Mouse (Mus musculus): ENCODE results near the gene Kdm5c. TPM values are rescaled to one million over a fixed set of nuclear protein-coding genes. Genes with fewer than 3 reads are reported as not detected.

Gene Kdm5c
- 40.6 and 40.8 TPM in 2 replicates for polyA plus RNA-seq (2014; fragmentation: Nextera tagmentation; extraction: Ambion mirVana)

DNA sequence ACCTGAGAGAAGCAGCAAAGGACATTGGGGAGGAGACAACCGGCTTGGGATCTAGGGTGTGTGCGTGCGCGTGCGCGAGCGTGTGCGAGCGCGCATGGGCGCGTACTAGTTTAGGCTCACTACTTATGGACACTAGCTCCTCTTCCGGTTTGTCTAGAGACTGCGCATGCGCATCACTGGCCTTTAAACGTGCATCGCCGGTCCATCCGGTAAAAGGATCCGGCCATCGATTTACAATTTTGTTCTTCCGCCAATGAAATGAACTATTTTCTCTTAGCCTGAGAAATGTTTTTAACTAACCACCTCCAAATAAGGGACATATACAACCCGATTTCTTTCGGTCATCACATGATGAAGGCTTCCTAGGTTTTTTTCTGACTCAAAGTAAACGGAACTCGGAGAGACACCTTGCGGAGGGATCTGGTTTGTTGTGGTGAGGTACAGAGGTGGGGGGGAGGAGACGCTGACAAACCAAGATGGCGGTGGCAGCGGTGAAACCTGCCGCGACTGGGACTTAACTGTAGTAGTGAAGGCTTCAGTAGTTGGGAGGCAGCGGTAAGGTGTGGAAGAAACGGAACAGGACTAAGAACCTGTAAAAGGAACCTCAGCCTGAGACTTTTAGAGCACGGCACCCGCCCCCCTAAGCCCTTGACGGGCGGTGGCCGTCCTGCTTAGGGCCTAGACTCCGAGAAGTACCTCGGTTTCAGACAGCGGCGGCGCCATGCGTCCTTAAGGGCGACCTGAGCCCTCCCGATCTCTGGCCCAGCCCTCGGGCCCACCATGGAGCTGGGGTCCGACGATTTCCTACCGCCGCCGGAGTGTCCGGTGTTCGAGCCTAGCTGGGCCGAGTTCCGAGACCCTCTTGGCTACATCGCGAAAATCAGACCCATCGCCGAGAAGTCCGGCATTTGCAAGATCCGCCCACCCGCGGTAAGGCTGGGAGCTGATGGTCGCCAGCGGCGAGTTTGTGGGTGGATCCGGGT lies at the start of gene Kdm5c:
Gene Kdm5c (plus strand): TSS at position 240 of the 983 bp plus-strand sequence.
- Histone ChIP-seq H3K36me3 (ENCODE audit: control insufficient read depth, insufficient read depth, low read length) (peaks cover 7% of the 10 kb centered on the region; the same call in 1 of the 2 replicates), H3K4me3 (ENCODE audit: low read depth, low read length) (peak within 1 kb of the TSS; percentile 89), H3K27me3 (replicated peaks; ENCODE audit: control insufficient read depth, insufficient read depth, low read length) (no peaks in the 10 kb centered on the region), H3K9me3 (ENCODE audit: control insufficient read depth, low read length) (no peaks in the 10 kb centered on the region), H3K27ac (ENCODE audit: low read depth, low read length) (peak within 1 kb of the TSS; percentile 72; the same call in 1 of the 2 replicates), H3K4me1 (replicated peaks; ENCODE audit: control insufficient read depth, insufficient read depth, low read length) (peaks cover 10% of the 10 kb centered on the region; the same call in 1 of the 2 replicates), H3K4me2 (peak within 1 kb of the TSS; percentile 64), H3K9ac (ENCODE audit: low read depth, low read length) (peak within 1 kb of the TSS; percentile 92)
- WGBS = under 1% methylated on average over 69 of the region's 69 CpGs
- ATAC-seq (replicated peaks; ENCODE audit: low FRiP score) = peak; percentile 99
- DNase-seq (ENCODE audit: low spot score) = peak; percentile 94

DNA sequence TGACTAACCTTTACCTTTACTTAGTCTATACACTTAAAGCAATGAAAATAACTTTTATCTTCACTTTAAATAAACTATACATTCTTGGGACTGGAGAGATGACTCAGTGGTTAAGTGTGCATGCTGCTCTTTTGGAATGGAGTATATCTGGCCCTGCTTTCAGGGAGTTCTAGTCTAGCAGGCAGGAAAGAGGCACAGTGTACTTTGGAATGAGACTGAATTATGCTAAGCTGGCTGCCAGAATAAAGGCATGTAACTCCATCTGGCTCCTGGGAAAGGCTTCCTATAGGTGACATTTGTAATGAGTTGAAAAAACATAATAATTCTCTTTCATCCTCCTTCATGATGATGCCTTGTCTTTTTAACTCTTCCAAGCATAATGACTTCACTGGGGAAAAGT lies 45.7 kb upstream of the Kdm5c start:
- H3K4me1 ChIP-seq (replicated peaks; ENCODE audit: control insufficient read depth, insufficient read depth, low read length) = no peaks in the 10 kb centered on the region
- H3K4me3 ChIP-seq (ENCODE audit: low read depth, low read length) = no peak overlapping the region
- H3K27ac ChIP-seq (ENCODE audit: low read depth, low read length) = no peak overlapping the region
- H3K9ac ChIP-seq (ENCODE audit: low read depth, low read length) = no peak overlapping the region
- DNase-seq (ENCODE audit: low spot score) (no peak), ATAC-seq (replicated peaks; ENCODE audit: low FRiP score) (no peak)
- H3K4me2 ChIP-seq = no peak overlapping the region
- no peaks in the 10 kb centered on the region for H3K36me3 ChIP-seq (ENCODE audit: control insufficient read depth, insufficient read depth, low read length)
- no peaks in the 10 kb centered on the region for H3K9me3 ChIP-seq (ENCODE audit: control insufficient read depth, low read length)
- H3K27me3 ChIP-seq (replicated peaks; ENCODE audit: control insufficient read depth, insufficient read depth, low read length) = peaks cover 15% of the 10 kb centered on the region

DNA sequence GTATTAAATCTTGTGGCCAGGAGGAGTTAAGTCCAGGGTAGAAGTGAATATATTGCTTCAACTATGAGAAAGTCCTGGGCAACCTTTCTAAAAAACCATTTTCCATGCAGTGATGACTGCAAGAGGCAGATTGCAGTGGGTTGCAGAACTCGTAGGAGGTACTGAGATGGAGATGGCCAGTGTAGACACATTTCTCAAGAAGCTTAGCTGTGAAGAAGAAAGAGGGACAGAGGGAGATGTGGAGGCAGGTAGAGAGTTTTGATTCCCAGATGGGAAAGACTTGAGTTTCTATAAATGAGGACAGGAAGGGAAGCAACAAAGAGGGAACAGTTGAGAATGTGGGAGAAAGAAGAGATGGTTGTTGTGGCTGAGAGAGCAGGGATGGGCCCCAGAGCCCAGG lies 41.6 kb upstream of the Kdm5c start:
- Histone ChIP-seq H3K27ac (ENCODE audit: low read depth, low read length) (no peak overlapping the region), H3K9ac (ENCODE audit: low read depth, low read length) (no peak overlapping the region), H3K36me3 (ENCODE audit: control insufficient read depth, insufficient read depth, low read length) (no peaks in the 10 kb centered on the region), H3K9me3 (ENCODE audit: control insufficient read depth, low read length) (no peaks in the 10 kb centered on the region), H3K4me2 (no peak overlapping the region), H3K27me3 (replicated peaks; ENCODE audit: control insufficient read depth, insufficient read depth, low read length) (peaks cover 23% of the 10 kb centered on the region), H3K4me3 (ENCODE audit: low read depth, low read length) (no peak overlapping the region), H3K4me1 (replicated peaks; ENCODE audit: control insufficient read depth, insufficient read depth, low read length) (no peaks in the 10 kb centered on the region)
- ATAC-seq (replicated peaks; ENCODE audit: low FRiP score) = no peak
- WGBS = 79% methylated on average over 1 of the region's 1 CpGs
- no peak for DNase-seq (ENCODE audit: low spot score)

DNA sequence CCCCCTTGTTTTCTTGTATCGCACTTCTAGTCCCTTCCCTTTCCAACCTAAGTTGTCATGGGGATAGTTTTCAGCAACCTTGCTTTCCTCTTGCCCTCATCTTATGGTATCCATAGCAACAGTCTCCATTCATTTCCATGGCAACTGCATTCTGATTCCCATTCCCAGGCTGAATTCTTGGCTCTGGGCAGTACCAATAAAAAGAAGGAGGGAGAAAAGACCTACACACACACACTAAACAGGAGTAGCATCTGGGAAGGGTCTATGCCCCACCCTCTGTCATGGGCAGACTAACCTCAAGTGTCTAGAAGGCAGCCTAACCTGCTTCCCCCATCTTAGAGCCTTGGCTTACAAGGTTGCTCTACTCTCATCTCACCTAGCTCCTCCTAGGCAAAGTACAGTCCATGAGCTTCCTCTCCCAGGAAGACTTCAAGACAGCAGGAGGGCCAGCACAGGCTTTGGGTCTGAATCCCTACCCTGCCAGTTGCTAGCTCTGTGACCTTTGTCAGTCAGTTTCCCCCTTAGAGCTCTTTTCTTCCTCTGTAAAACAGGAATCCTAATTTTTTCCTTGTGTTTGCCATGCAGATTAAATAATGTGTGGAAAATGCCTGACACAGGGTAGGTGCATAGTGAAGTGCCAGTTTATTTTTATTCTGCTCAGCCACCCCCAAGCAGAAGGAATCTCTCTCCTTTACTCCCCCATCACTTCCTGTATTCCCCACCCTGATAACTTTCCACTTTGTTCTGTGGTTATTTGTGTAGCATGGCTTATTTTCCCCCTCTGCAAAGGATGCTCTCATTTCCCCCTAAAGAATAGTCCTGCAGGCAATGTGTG lies 34.8 kb upstream of the Kdm5c start:
- Histone ChIP-seq H3K4me1 (replicated peaks; ENCODE audit: control insufficient read depth, insufficient read depth, low read length) (no peaks in the 10 kb centered on the region), H3K27ac (ENCODE audit: low read depth, low read length) (no peak overlapping the region), H3K9ac (ENCODE audit: low read depth, low read length) (no peak overlapping the region), H3K36me3 (ENCODE audit: control insufficient read depth, insufficient read depth, low read length) (no peaks in the 10 kb centered on the region), H3K9me3 (ENCODE audit: control insufficient read depth, low read length) (no peaks in the 10 kb centered on the region), H3K4me2 (no peak overlapping the region), H3K4me3 (ENCODE audit: low read depth, low read length) (no peak overlapping the region), H3K27me3 (replicated peaks; ENCODE audit: control insufficient read depth, insufficient read depth, low read length) (peaks cover 47% of the 10 kb centered on the region)
- ATAC-seq (replicated peaks; ENCODE audit: low FRiP score) = no peak
- WGBS = 79% methylated on average over 1 of the region's 1 CpGs
- no peak for DNase-seq (ENCODE audit: low spot score)

DNA sequence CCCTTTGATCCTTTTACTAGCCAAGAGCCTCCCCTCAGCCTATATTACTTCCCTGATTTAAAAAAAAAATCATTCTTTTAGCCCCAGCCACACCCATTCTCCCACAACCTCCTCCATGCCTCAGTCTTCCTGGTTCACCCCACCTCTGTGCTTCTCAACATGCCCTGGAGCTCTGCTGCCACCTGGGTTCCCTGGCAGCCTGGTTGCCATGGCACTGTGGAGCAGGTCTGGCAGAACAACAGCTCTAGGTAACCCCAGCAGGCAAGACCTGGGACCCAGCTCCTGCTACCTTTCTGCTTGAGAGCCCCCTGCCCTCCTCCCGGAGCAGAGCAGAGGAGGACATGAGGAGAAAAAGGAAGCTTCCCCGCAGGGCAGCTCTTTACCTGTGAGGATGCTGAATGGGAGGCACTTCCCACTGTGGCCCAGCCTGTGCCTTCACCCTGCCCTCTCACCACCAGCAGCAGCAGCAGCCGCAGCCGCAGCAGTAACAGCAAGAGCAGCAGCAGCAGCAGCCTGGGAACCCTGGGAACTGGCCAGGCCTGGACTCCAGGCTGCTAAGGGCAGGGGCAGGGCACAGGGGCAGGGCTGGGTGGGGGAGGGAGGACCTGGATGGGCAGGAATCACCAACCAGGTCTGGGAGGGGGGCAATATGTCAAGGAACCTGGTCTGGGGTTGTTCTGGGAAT lies 30.9 kb upstream of the Kdm5c start:
- Histone ChIP-seq H3K27me3 (replicated peaks; ENCODE audit: control insufficient read depth, insufficient read depth, low read length) (peaks cover 57% of the 10 kb centered on the region), H3K4me3 (ENCODE audit: low read depth, low read length) (no peak overlapping the region), H3K36me3 (ENCODE audit: control insufficient read depth, insufficient read depth, low read length) (no peaks in the 10 kb centered on the region), H3K9ac (ENCODE audit: low read depth, low read length) (no peak overlapping the region), H3K9me3 (ENCODE audit: control insufficient read depth, low read length) (no peaks in the 10 kb centered on the region), H3K4me1 (replicated peaks; ENCODE audit: control insufficient read depth, insufficient read depth, low read length) (no peaks in the 10 kb centered on the region), H3K4me2 (no peak overlapping the region), H3K27ac (ENCODE audit: low read depth, low read length) (no peak overlapping the region)
- DNase-seq (ENCODE audit: low spot score) (no peak), ATAC-seq (replicated peaks; ENCODE audit: low FRiP score) (no peak)
- 50% methylated on average over 4 of the region's 4 CpGs for WGBS

- no peak overlapping the region for H3K4me2 ChIP-seq
- 32% methylated on average over 8 of the region's 8 CpGs for WGBS
- no peak overlapping the region for H3K27ac ChIP-seq (ENCODE audit: low read depth, low read length)
- H3K9ac ChIP-seq (ENCODE audit: low read depth, low read length) = no peak overlapping the region
- DNase-seq (ENCODE audit: low spot score) (no peak), ATAC-seq (replicated peaks; ENCODE audit: low FRiP score) (peak; percentile 23; the same call in 1 of the 2 replicates)
- H3K36me3 ChIP-seq (ENCODE audit: control insufficient read depth, insufficient read depth, low read length) = no peaks in the 10 kb centered on the region
- H3K4me3 ChIP-seq (ENCODE audit: low read depth, low read length) = no peak overlapping the region
- H3K27me3 ChIP-seq (replicated peaks; ENCODE audit: control insufficient read depth, insufficient read depth, low read length) = peaks cover 56% of the 10 kb centered on the region
- H3K4me1 ChIP-seq (replicated peaks; ENCODE audit: control insufficient read depth, insufficient read depth, low read length) = no peaks in the 10 kb centered on the region
- H3K9me3 ChIP-seq (ENCODE audit: control insufficient read depth, low read length) = no peaks in the 10 kb centered on the region
Observed at GRCm38 (mm10) chrX:152202422-152203103, 30.3 kb upstream of the Kdm5c start.

DNA sequence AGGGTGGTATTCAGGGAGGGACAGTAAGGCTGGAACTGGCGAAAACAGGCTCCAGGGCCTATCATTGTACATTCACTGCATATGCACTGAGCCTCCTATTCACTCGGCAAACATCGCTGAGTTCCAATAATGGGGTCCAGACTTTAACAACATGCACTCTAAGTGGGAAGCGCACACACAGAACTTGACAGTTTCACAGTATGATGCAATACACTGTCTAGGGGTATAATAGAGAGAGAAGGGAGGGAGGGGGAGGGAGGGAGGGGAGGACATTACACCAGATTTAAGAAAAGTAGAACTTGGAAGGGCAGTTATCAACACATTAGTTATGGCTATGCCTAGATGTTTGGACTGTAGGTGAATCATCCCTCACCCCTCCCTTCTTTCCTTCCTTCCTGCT lies 29.6 kb upstream of the Kdm5c start:
- no peaks in the 10 kb centered on the region for H3K9me3 ChIP-seq (ENCODE audit: control insufficient read depth, low read length)
- H3K27me3 ChIP-seq (replicated peaks; ENCODE audit: control insufficient read depth, insufficient read depth, low read length) = peaks cover 50% of the 10 kb centered on the region

GRCm38 (mm10) chrX:152205486-152205885 lies 27.3 kb upstream of the Kdm5c start:
- Histone ChIP-seq H3K9me3 (ENCODE audit: control insufficient read depth, low read length) (no peaks in the 10 kb centered on the region), H3K4me1 (replicated peaks; ENCODE audit: control insufficient read depth, insufficient read depth, low read length) (no peaks in the 10 kb centered on the region), H3K27ac (ENCODE audit: low read depth, low read length) (no peak overlapping the region), H3K36me3 (ENCODE audit: control insufficient read depth, insufficient read depth, low read length) (no peaks in the 10 kb centered on the region), H3K9ac (ENCODE audit: low read depth, low read length) (no peak overlapping the region), H3K4me3 (ENCODE audit: low read depth, low read length) (no peak overlapping the region), H3K27me3 (replicated peaks; ENCODE audit: control insufficient read depth, insufficient read depth, low read length) (peaks cover 59% of the 10 kb centered on the region), H3K4me2 (no peak overlapping the region)
- no peak for ATAC-seq (replicated peaks; ENCODE audit: low FRiP score)
- DNase-seq (ENCODE audit: low spot score) = no peak
- WGBS = 94% methylated on average over 1 of the region's 1 CpGs

More for the DNA sequence above, 29.6 kb upstream of the Kdm5c start:
- Histone ChIP-seq H3K4me1 (replicated peaks; ENCODE audit: control insufficient read depth, insufficient read depth, low read length) (no peaks in the 10 kb centered on the region), H3K4me3 (ENCODE audit: low read depth, low read length) (no peak overlapping the region), H3K27ac (ENCODE audit: low read depth, low read length) (no peak overlapping the region), H3K4me2 (no peak overlapping the region), H3K9ac (ENCODE audit: low read depth, low read length) (no peak overlapping the region), H3K36me3 (ENCODE audit: control insufficient read depth, insufficient read depth, low read length) (no peaks in the 10 kb centered on the region)
- no peak for ATAC-seq (replicated peaks; ENCODE audit: low FRiP score)
- 79% methylated on average over 4 of the region's 4 CpGs for WGBS
- DNase-seq (ENCODE audit: low spot score) = no peak
